Mouse (Mus musculus): ENCODE measurements around the gene Slc50a1. TPM values are rescaled to one million over a fixed set of nuclear protein-coding genes. Genes with fewer than 3 reads are reported as not detected.

The Slc50a1 gene
- total and polyA plus RNA-seq, 3 experiments, result 41.8 to 56.0 (median 50.9) TPM

- Histone ChIP-seq H3K36me3 (replicated peaks in 1 of 2; ENCODE audit: control insufficient read depth in 1 of 2, insufficient read depth in 1 of 2, low read length in 1 of 2) (no peaks in the 10 kb centered on the region), H3K27me3 (replicated peaks) (no peaks in the 10 kb centered on the region), H3K79me2 (replicated peaks; ENCODE audit: control insufficient read depth, extremely low read depth, insufficient read depth, poor library complexity, severe bottlenecking) (no peaks in the 10 kb centered on the region), H3K27ac (ENCODE audit: insufficient read depth, low read depth) (no peak overlapping the region), H3K4me2 (ENCODE audit: insufficient read depth, low read depth, poor library complexity, severe bottlenecking) (no peak overlapping the region), H3K4me3 (replicated peaks in 1 of 3; ENCODE audit: low read depth in 2 of 3, low read length in 2 of 3, poor library complexity in 1 of 3) (no peak overlapping the region), H3K4me1 (ENCODE audit: control insufficient read depth in 1 of 2, insufficient read depth in 2 of 2) (peaks cover 7 to 34% of the 10 kb centered on the region in 2 experiments), H3K9me3 (replicated peaks; ENCODE audit: low read length) (no peaks in the 10 kb centered on the region), H3K9ac (ENCODE audit: insufficient read depth, low read depth) (no peak overlapping the region)
- dilution Hi-C loops (cut with MboI; ENCODE audit: extremely low pct_ligation_motif_present, extremely low pct_unique_long_range_greater_than_20kb, low sequenced_read_pairs) (no loop called here), in situ Hi-C loops (cut with MboI; ENCODE audit: low pct_ligation_motif_present, low pct_unique_long_range_greater_than_20kb, low sequenced_read_pairs) (no loop called here)
- TF ChIP-seq ZKSCAN1 (IDR thresholded peaks at IDR 0.05; ENCODE audit: borderline replicate concordance, low read depth, low read length) (no peak), MEF2A (IDR thresholded peaks at IDR 0.05; ENCODE audit: borderline replicate concordance, low read depth, low read length) (no peak), HCFC1 (IDR thresholded peaks at IDR 0.05; ENCODE audit: low read depth, low read length) (no peak)
- DNase-seq (ENCODE audit: extremely low read depth), result no peak
These were observed 23.8 kb upstream of the Slc50a1 start for GRCm38 (mm10) chr3:89294195-89294594.

- no peaks in the 10 kb centered on the region for H3K9me3 ChIP-seq (replicated peaks; ENCODE audit: low read length)
- peaks cover 10 to 42% of the 10 kb centered on the region in 2 experiments for H3K4me1 ChIP-seq (ENCODE audit: control insufficient read depth in 1 of 2, insufficient read depth in 2 of 2)
- H3K79me2 ChIP-seq (replicated peaks; ENCODE audit: control insufficient read depth, extremely low read depth, insufficient read depth, poor library complexity, severe bottlenecking), result no peaks in the 10 kb centered on the region
- in situ Hi-C loops (cut with MboI; ENCODE audit: low pct_ligation_motif_present, low pct_unique_long_range_greater_than_20kb, low sequenced_read_pairs) (no loop called here), dilution Hi-C loops (cut with MboI; ENCODE audit: extremely low pct_ligation_motif_present, extremely low pct_unique_long_range_greater_than_20kb, low sequenced_read_pairs) (no loop called here)
- no peaks in the 10 kb centered on the region for H3K36me3 ChIP-seq (replicated peaks in 1 of 2; ENCODE audit: control insufficient read depth in 1 of 2, insufficient read depth in 1 of 2, low read length in 1 of 2)
- DNase-seq (ENCODE audit: extremely low read depth), result no peak
- no peak overlapping the region for H3K4me2 ChIP-seq (ENCODE audit: insufficient read depth, low read depth, poor library complexity, severe bottlenecking)
- H3K9ac ChIP-seq (ENCODE audit: insufficient read depth, low read depth), result no peak overlapping the region
- no peak for TF ChIP-seq POLR2AphosphoS2 (IDR thresholded peaks at IDR 0.05; ENCODE audit: low read depth, low read length)
- no peak for TF ChIP-seq MAZ (IDR thresholded peaks at IDR 0.05; ENCODE audit: low read depth, low read length)
- no peak for TF ChIP-seq MEF2A (IDR thresholded peaks at IDR 0.05; ENCODE audit: borderline replicate concordance, low read depth, low read length)
- TF ChIP-seq ZC3H11A (IDR thresholded peaks at IDR 0.05; ENCODE audit: low read depth, low read length), result no peak
- no peak for TF ChIP-seq RCOR1 (conservative IDR thresholded peaks at IDR 0.05; ENCODE audit: low read depth, low read length)
- TF ChIP-seq TBP (conservative IDR thresholded peaks at IDR 0.05; ENCODE audit: low read depth, low read length), result no peak
- no peak for TF ChIP-seq EP300 (IDR thresholded peaks at IDR 0.05; ENCODE audit: low read length)
- TF ChIP-seq SMC3 (IDR thresholded peaks at IDR 0.05; ENCODE audit: low read depth, low read length), result no peak
- no peak for TF ChIP-seq ETS1 (conservative IDR thresholded peaks at IDR 0.05; ENCODE audit: low read depth, low read length)
- no peak overlapping the region for H3K27ac ChIP-seq (ENCODE audit: insufficient read depth, low read depth)
- H3K4me3 ChIP-seq (replicated peaks in 1 of 3; ENCODE audit: low read depth in 2 of 3, low read length in 2 of 3, poor library complexity in 1 of 3), result no peak overlapping the region
- no peaks in the 10 kb centered on the region for H3K27me3 ChIP-seq (replicated peaks)
These were observed 23.0 kb upstream of the Slc50a1 start for GRCm38 (mm10) chr3:89293247-89293918.

GRCm38 (mm10) chr3:89292303-89292702, 21.9 kb upstream of the Slc50a1 start:
- TF ChIP-seq CHD2 (IDR thresholded peaks at IDR 0.05; ENCODE audit: low read length), result no peak
- TF ChIP-seq CTCF (conservative IDR thresholded peaks at IDR 0.05 in 1 of 2, IDR thresholded peaks at IDR 0.05 in 1 of 2; ENCODE audit: low read depth in 2 of 2, low read length in 2 of 2), result no peak
- no peak for TF ChIP-seq IRF4 (IDR thresholded peaks at IDR 0.05; ENCODE audit: low read depth, low read length)
- TF ChIP-seq ELF1 (IDR thresholded peaks at IDR 0.05; ENCODE audit: low read depth, low read length), result no peak
- TF ChIP-seq ZC3H11A (IDR thresholded peaks at IDR 0.05; ENCODE audit: low read depth, low read length), result no peak
- no peak for TF ChIP-seq USF1 (IDR thresholded peaks at IDR 0.05; ENCODE audit: low read depth, low read length)
- TF ChIP-seq MYC (IDR thresholded peaks at IDR 0.05; ENCODE audit: low read depth, low read length), result no peak
- TF ChIP-seq MEF2A (IDR thresholded peaks at IDR 0.05; ENCODE audit: borderline replicate concordance, low read depth, low read length), result no peak
- no peak for TF ChIP-seq MAFK (IDR thresholded peaks at IDR 0.05; ENCODE audit: insufficient replicate concordance, low read length)
- no peak for TF ChIP-seq ZKSCAN1 (IDR thresholded peaks at IDR 0.05; ENCODE audit: borderline replicate concordance, low read depth, low read length)
- TF ChIP-seq EP300 (IDR thresholded peaks at IDR 0.05; ENCODE audit: low read length), result no peak
- no peak for TF ChIP-seq UBTF (IDR thresholded peaks at IDR 0.05; ENCODE audit: low read depth, low read length)
- no peak for TF ChIP-seq ETS1 (conservative IDR thresholded peaks at IDR 0.05; ENCODE audit: low read depth, low read length)
- no peak for TF ChIP-seq KAT2A (IDR thresholded peaks at IDR 0.05; ENCODE audit: insufficient replicate concordance, low read length)
- TF ChIP-seq SMC3 (IDR thresholded peaks at IDR 0.05; ENCODE audit: low read depth, low read length), result no peak
- no peak for TF ChIP-seq MXI1 (IDR thresholded peaks at IDR 0.05; ENCODE audit: low read depth, low read length)
- no peak for TF ChIP-seq PAX5 (IDR thresholded peaks at IDR 0.05; ENCODE audit: low read length)
- no peak for TF ChIP-seq TBP (conservative IDR thresholded peaks at IDR 0.05; ENCODE audit: low read depth, low read length)
- DNase-seq (ENCODE audit: extremely low read depth), result no peak
- Histone ChIP-seq H3K4me3 (replicated peaks in 1 of 3; ENCODE audit: low read depth in 2 of 3, low read length in 2 of 3, poor library complexity in 1 of 3) (no peak overlapping the region), H3K36me3 (replicated peaks in 1 of 2; ENCODE audit: control insufficient read depth in 1 of 2, insufficient read depth in 1 of 2, low read length in 1 of 2) (no peaks in the 10 kb centered on the region), H3K27ac (ENCODE audit: insufficient read depth, low read depth) (no peak overlapping the region), H3K9me3 (replicated peaks; ENCODE audit: low read length) (no peaks in the 10 kb centered on the region), H3K79me2 (replicated peaks; ENCODE audit: control insufficient read depth, extremely low read depth, insufficient read depth, poor library complexity, severe bottlenecking) (no peaks in the 10 kb centered on the region), H3K27me3 (replicated peaks) (no peaks in the 10 kb centered on the region), H3K9ac (ENCODE audit: insufficient read depth, low read depth) (no peak overlapping the region), H3K4me1 (ENCODE audit: control insufficient read depth in 1 of 2, insufficient read depth in 2 of 2) (peaks cover 12 to 45% of the 10 kb centered on the region in 2 experiments), H3K4me2 (ENCODE audit: insufficient read depth, low read depth, poor library complexity, severe bottlenecking) (no peak overlapping the region)
- dilution Hi-C loops (cut with MboI; ENCODE audit: extremely low pct_ligation_motif_present, extremely low pct_unique_long_range_greater_than_20kb, low sequenced_read_pairs) (no loop called here), in situ Hi-C loops (cut with MboI; ENCODE audit: low pct_ligation_motif_present, low pct_unique_long_range_greater_than_20kb, low sequenced_read_pairs) (no loop called here)

Data from CH12.LX (cell line).